Mouse (Mus musculus) limb, embryonic 11.5 days (tissue): ENCODE measurements around the gene Slc12a8. TPM values are rescaled to one million over a fixed set of nuclear protein-coding genes. Genes with fewer than 3 reads are reported as not detected.

ENCODE experiments used
- ATAC-seq: fragments of 200-750 bp; cut with Nextera tagmentation; 2 replicates; pipeline ENCODE4 v1.8.0; 2017; ENCODE audit warnings: low read depth; ENCODE audit not compliant: insufficient number of reproducible peaks, low FRiP score, low TSS enrichment
- DNase-seq: peaks from one replicate; pipeline ENCODE4 v3.0.0-alpha.2; 2015; ENCODE audit warnings: low spot score
- H3K27ac ChIP-seq: fragments of 300-500 bp; sonication (generic); replicated peaks from 2 replicates; pipeline ENCODE4 v1.5.1; 2014; ENCODE audit warnings: low read depth, mild to moderate bottlenecking, low read length
- H3K27me3 ChIP-seq: fragments of 300-500 bp; sonication (generic); 2 replicates; pipeline ENCODE4 v1.6.1; 2014; ENCODE audit warnings: mild to moderate bottlenecking, low read length, mixed read lengths; ENCODE audit not compliant: control insufficient read depth, insufficient read depth
- H3K36me3 ChIP-seq: fragments of 300-500 bp; sonication (generic); 2 replicates; pipeline ENCODE4 v1.6.1; 2014; ENCODE audit warnings: mild to moderate bottlenecking, low read length, moderate library complexity, mixed read lengths; ENCODE audit not compliant: control insufficient read depth, insufficient read depth
- H3K4me1 ChIP-seq: fragments of 300-500 bp; sonication (generic); 2 replicates; pipeline ENCODE4 v1.6.1; 2014; ENCODE audit warnings: low read length, mixed read lengths; ENCODE audit not compliant: control insufficient read depth, insufficient read depth
- H3K4me2 ChIP-seq: fragments of 300-500 bp; sonication (generic); 2 replicates; pipeline ENCODE4 v1.6.1; 2014; ENCODE audit warnings: low read depth, mild to moderate bottlenecking, moderate library complexity; ENCODE audit not compliant: severe bottlenecking
- H3K4me3 ChIP-seq: fragments of 300-500 bp; sonication (generic); 2 replicates; pipeline ENCODE4 v1.5.1; 2014; ENCODE audit warnings: low read depth, low read length
- H3K9ac ChIP-seq: fragments of 300-500 bp; sonication (generic); 2 replicates; pipeline ENCODE4 v1.6.1; 2014; ENCODE audit warnings: mild to moderate bottlenecking, low read length
- H3K9me3 ChIP-seq: fragments of 300-500 bp; sonication (generic); 2 replicates; pipeline ENCODE4 v1.6.1; 2016; ENCODE audit warnings: low read length; ENCODE audit not compliant: control insufficient read depth
- WGBS: fragments of 180-500 bp; shearing (Covaris S2); extraction: QIAGEN DNeasy Blood & Tissue Kit; methylation state at CpG from one replicate; pipeline ENCODE4 v1.1.7; 2014; 5-methylcytosine and 5-hydroxymethylcytosine counted together
- polyA plus RNA-seq: library from polyadenylated mRNA; unstranded; fragments of >200 nt; fragmentation: Nextera tagmentation; extraction: Ambion mirVana; gene quantifications from 2 replicates; pipeline ENCODE4 v1.2.1, GENCODE M21; 2014

Slc12a8 gene
- polyA plus RNA-seq, 1 experiment from 2014 or later, result 0.49 TPM

DNA sequence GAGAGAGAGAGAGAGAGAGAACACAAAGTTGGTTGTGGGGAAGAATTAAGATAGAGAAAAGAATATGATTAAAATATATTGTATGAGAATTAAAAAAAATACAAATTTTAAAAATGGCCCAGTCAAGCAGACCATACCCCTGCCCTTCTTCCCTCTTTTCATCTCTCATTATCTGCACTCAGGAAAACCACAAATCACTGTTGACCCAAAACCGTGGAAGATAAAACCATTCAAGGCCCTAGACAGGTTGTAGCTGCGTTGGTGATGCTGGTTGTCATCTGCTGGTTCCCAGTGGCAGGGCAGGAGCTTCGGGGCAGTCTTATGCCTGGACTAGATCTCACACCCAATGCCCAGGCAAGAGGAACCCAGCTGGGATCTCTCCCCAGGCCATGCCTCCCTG is 66.2 kb downstream of the Slc12a8 start:
- Histone ChIP-seq H3K4me3 (no peak overlapping the region), H3K4me1 (peaks cover 31% of the 10 kb centered on the region)

GRCm38 (mm10) chr16:33583881-33584454 is 66.8 kb downstream of the Slc12a8 start:
- H3K4me1 ChIP-seq, result peaks cover 31% of the 10 kb centered on the region

More for the DNA sequence above, 66.2 kb downstream of the Slc12a8 start:
- H3K27me3 ChIP-seq, result no peaks in the 10 kb centered on the region
- H3K9me3 ChIP-seq, result no peaks in the 10 kb centered on the region
- ATAC-seq, result no peak
- H3K27ac ChIP-seq, result no peak overlapping the region
- H3K9ac ChIP-seq, result no peak overlapping the region
- WGBS, result 74% methylated on average over 3 of the region's 3 CpGs
- DNase-seq, result no peak
- H3K36me3 ChIP-seq, result no peaks in the 10 kb centered on the region
- no peak overlapping the region for H3K4me2 ChIP-seq

DNA sequence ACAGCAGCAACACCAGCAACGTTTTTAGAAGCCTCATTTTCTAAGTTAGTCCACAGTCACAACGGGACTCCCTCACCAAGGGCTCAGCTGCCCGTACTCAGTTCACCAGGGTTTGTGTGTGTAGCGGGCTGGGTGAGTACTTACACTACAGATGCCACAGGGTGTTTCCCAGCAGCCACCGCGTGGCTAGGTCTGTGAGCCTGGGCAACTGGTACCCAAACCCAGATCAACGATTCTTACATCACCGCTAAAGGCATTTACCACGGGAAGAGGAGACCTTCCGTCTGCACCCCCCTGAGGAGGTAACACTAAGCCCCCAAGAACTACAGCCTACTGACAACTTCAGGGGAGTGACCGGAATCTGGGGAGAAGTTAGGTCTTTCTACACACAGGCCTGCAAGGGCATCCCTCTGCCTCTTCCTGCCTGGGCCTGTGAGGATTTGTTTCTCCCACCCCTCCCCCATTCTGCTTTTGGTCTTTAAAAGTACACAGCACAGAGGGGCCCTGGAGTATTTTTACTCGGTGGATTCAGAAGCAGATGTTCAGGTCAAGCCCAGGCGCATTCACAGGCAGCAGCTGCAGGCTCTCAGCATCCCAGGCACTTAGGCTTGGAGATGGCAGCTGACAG is 67.4 kb downstream of the Slc12a8 start:
- peak; percentile 76 for ATAC-seq
- H3K4me1 ChIP-seq, result peaks cover 31% of the 10 kb centered on the region
- WGBS, result 17% methylated on average over 13 of the region's 13 CpGs

More at GRCm38 (mm10) chr16:33583881-33584454, 66.8 kb downstream of the Slc12a8 start:
- Histone ChIP-seq H3K9ac (peak overlapping the region; percentile 12), H3K4me3 (0 out of 2 replicates have a peak overlapping the region, but pooled peaks have one; percentile 1), H3K4me2 (peak overlapping the region; percentile 34), H3K9me3 (no peaks in the 10 kb centered on the region), H3K27me3 (no peaks in the 10 kb centered on the region), H3K27ac (peak overlapping the region; percentile 37), H3K36me3 (no peaks in the 10 kb centered on the region)
- DNase-seq (peak; percentile 49), ATAC-seq (no peak)
- 18% methylated on average over 19 of the region's 19 CpGs for WGBS

GRCm38 (mm10) chr16:33585083-33585460 is 67.9 kb downstream of the Slc12a8 start:
- H3K4me1 ChIP-seq, result peaks cover 31% of the 10 kb centered on the region

More for the DNA sequence above, 67.4 kb downstream of the Slc12a8 start:
- Histone ChIP-seq H3K27ac (peak overlapping the region; percentile 37), H3K36me3 (no peaks in the 10 kb centered on the region), H3K27me3 (no peaks in the 10 kb centered on the region), H3K4me2 (peak overlapping the region; percentile 34; the same call in 1 of the 2 replicates), H3K9ac (peak overlapping the region; percentile 12), H3K9me3 (no peaks in the 10 kb centered on the region), H3K4me3 (no peak overlapping the region)
- DNase-seq, result peak; percentile 72

GRCm38 (mm10) chr16:33587283-33588127 is 70.4 kb downstream of the Slc12a8 start:
- H3K9me3 ChIP-seq, result no peaks in the 10 kb centered on the region
- ATAC-seq, result no peak
- WGBS, result 68% methylated on average over 16 of the region's 16 CpGs
- no peak overlapping the region for H3K27ac ChIP-seq
- DNase-seq, result peak; percentile 36
- H3K4me1 ChIP-seq, result peaks cover 23% of the 10 kb centered on the region
- H3K4me2 ChIP-seq, result no peak overlapping the region
- H3K27me3 ChIP-seq, result no peaks in the 10 kb centered on the region
- no peaks in the 10 kb centered on the region for H3K36me3 ChIP-seq
- no peak overlapping the region for H3K4me3 ChIP-seq
- H3K9ac ChIP-seq, result no peak overlapping the region

More at GRCm38 (mm10) chr16:33585083-33585460, 67.9 kb downstream of the Slc12a8 start:
- no peak for ATAC-seq
- Histone ChIP-seq H3K9ac (peak overlapping the region; percentile 12; the same call in 1 of the 2 replicates), H3K4me2 (no peak overlapping the region), H3K36me3 (no peaks in the 10 kb centered on the region), H3K27me3 (no peaks in the 10 kb centered on the region), H3K9me3 (no peaks in the 10 kb centered on the region), H3K4me3 (no peak overlapping the region), H3K27ac (peak overlapping the region; percentile 37)
- WGBS, result 25% methylated on average over 4 of the region's 4 CpGs
- no peak for DNase-seq

GRCm38 (mm10) chr16:33588845-33589244 is 71.7 kb downstream of the Slc12a8 start:
- Histone ChIP-seq H3K9ac (no peak overlapping the region), H3K9me3 (no peaks in the 10 kb centered on the region), H3K36me3 (no peaks in the 10 kb centered on the region), H3K4me1 (peaks cover 21% of the 10 kb centered on the region), H3K4me2 (no peak overlapping the region), H3K27me3 (no peaks in the 10 kb centered on the region), H3K27ac (no peak overlapping the region), H3K4me3 (no peak overlapping the region)
- DNase-seq, result no peak
- 54% methylated on average over 2 of the region's 2 CpGs for WGBS
- ATAC-seq, result no peak

DNA sequence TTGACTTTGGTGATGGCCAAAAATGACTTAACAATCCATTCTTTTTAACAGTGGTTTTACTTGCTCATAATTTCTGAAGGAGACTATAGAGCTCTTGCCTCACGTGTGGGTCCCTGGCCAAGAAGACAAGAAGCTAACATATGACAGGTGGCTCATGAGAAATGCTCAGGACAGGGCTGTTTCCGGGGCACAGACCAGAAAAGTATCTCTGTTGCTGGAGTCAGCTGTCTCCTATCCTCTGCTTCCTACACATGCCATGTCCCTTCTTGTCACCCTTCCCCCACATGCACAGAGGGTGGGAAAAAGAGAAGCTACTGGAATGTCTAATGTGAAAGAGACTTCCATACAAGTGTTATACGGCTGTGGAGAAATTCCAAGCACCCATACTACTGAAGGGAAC is 73.3 kb downstream of the Slc12a8 start:
- no peaks in the 10 kb centered on the region for H3K27me3 ChIP-seq
- no peak overlapping the region for H3K4me3 ChIP-seq
- DNase-seq (no peak), ATAC-seq (no peak)
- no peak overlapping the region for H3K4me2 ChIP-seq
- H3K9me3 ChIP-seq, result no peaks in the 10 kb centered on the region
- 89% methylated on average over 3 of the region's 3 CpGs for WGBS
- H3K27ac ChIP-seq, result no peak overlapping the region
- H3K9ac ChIP-seq, result no peak overlapping the region
- H3K36me3 ChIP-seq, result no peaks in the 10 kb centered on the region
- peaks cover 10% of the 10 kb centered on the region for H3K4me1 ChIP-seq

DNA sequence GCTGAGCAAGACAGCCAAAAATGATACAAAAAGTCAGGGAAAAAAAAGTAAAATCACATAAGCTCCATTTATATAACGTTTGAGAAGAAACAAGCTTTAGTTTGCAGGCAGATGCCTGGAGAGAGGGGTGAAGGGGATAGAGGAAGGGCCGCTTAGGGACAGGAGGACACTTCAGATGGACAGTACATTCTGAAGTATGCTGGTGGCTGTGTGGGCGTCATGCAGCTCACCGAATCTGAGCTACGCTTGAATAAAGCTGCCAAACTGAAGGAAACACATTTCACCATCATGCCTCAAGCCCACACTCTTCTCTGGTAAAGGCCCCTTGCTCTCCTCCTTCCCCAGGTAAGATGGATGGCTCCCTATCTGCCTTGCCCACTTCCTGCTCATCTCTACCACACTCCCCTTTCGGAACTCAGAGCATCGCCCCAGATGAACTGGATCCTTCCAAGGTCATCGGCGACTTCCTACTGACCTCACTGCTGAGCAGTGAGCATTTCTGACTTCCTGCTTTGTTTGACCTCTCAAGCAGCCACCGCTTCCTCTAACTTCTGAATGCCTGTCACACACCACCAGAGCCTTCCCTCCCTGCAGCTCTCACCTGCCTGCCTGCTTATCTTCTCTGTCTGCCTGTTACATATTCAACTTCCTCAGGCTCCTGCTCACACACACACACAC is 74.4 kb downstream of the Slc12a8 start:
- Histone ChIP-seq H3K36me3 (no peaks in the 10 kb centered on the region), H3K9ac (no peak overlapping the region), H3K4me1 (peaks cover 10% of the 10 kb centered on the region), H3K9me3 (no peaks in the 10 kb centered on the region), H3K27ac (no peak overlapping the region), H3K27me3 (no peaks in the 10 kb centered on the region), H3K4me3 (no peak overlapping the region), H3K4me2 (no peak overlapping the region)
- ATAC-seq, result no peak
- DNase-seq, result no peak
- 82% methylated on average over 10 of the region's 10 CpGs for WGBS
